Mouse (Mus musculus) kidney, adult 11 months (tissue): ENCODE measurements at regions not wholly inside any gene's neighbourhood (a gene's known extent, or its start where the extent isn't known, plus 50 kb on each side); places are given as distances from the start of the nearest gene placed in this dataset.

Experiments used
- DNase-seq: peaks from one replicate; pipeline ENCODE4 v3.0.0; 2022

GRCm38 (mm10) chr12:94155110-94155858 lies 1536.7 kb upstream of the Flrt2 start:
- no peak for DNase-seq

- no peak for DNase-seq
These were observed 1509.7 kb upstream of the Flrt2 start for GRCm38 (mm10) chr12:94182358-94182757.

GRCm38 (mm10) chr12:94190620-94191081 lies 1501.4 kb upstream of the Flrt2 start:
- peak; percentile 70 for DNase-seq

- DNase-seq, result no peak
These were observed 1474.1 kb upstream of the Flrt2 start for GRCm38 (mm10) chr12:94217906-94218305.

GRCm38 (mm10) chr12:94229894-94230293 lies 1462.1 kb upstream of the Flrt2 start:
- DNase-seq, result no peak

GRCm38 (mm10) chr12:94245366-94245765 lies 1446.7 kb upstream of the Flrt2 start:
- DNase-seq, result no peak

- no peak for DNase-seq
These were observed 1444.7 kb upstream of the Flrt2 start for GRCm38 (mm10) chr12:94247362-94247761.

- no peak for DNase-seq
These were observed 1438.9 kb upstream of the Flrt2 start for GRCm38 (mm10) chr12:94252957-94253633.

- DNase-seq, result no peak
These were observed 1411.1 kb upstream of the Flrt2 start for GRCm38 (mm10) chr12:94280946-94281345.

- no peak for DNase-seq
These were observed 1409.1 kb upstream of the Flrt2 start for GRCm38 (mm10) chr12:94282931-94283330.

- no peak for DNase-seq
These were observed 1408.5 kb upstream of the Flrt2 start for GRCm38 (mm10) chr12:94283572-94283971.

GRCm38 (mm10) chr12:94297864-94298263 lies 1394.2 kb upstream of the Flrt2 start:
- no peak for DNase-seq

- no peak for DNase-seq
These were observed 1359.7 kb upstream of the Flrt2 start for GRCm38 (mm10) chr12:94332351-94332750.

- no peak for DNase-seq
These were observed 1357.4 kb upstream of the Flrt2 start for GRCm38 (mm10) chr12:94334671-94335070.

- DNase-seq, result no peak
These were observed 1342.3 kb upstream of the Flrt2 start for GRCm38 (mm10) chr12:94349623-94350156.

GRCm38 (mm10) chr12:94364269-94364668 lies 1327.8 kb upstream of the Flrt2 start:
- no peak for DNase-seq

- DNase-seq, result no peak
These were observed 1292.0 kb upstream of the Flrt2 start for GRCm38 (mm10) chr12:94399991-94400390.

- DNase-seq, result peak; percentile 34
These were observed 1271.1 kb upstream of the Flrt2 start for GRCm38 (mm10) chr12:94420918-94421317.

- DNase-seq, result no peak
These were observed 1270.3 kb upstream of the Flrt2 start for GRCm38 (mm10) chr12:94421743-94422142.

- DNase-seq, result no peak
These were observed 1267.6 kb upstream of the Flrt2 start for GRCm38 (mm10) chr12:94424340-94424981.

- DNase-seq, result no peak
These were observed 1242.5 kb upstream of the Flrt2 start for GRCm38 (mm10) chr12:94449517-94449916.

- DNase-seq, result no peak
These were observed 1224.0 kb upstream of the Flrt2 start for GRCm38 (mm10) chr12:94468027-94468426.

- DNase-seq, result no peak
These were observed 1223.4 kb upstream of the Flrt2 start for GRCm38 (mm10) chr12:94468609-94469008.

GRCm38 (mm10) chr12:94469850-94470249 lies 1222.2 kb upstream of the Flrt2 start:
- no peak for DNase-seq
